Mouse (Mus musculus): ENCODE results near the gene Celsr1.

DNA sequence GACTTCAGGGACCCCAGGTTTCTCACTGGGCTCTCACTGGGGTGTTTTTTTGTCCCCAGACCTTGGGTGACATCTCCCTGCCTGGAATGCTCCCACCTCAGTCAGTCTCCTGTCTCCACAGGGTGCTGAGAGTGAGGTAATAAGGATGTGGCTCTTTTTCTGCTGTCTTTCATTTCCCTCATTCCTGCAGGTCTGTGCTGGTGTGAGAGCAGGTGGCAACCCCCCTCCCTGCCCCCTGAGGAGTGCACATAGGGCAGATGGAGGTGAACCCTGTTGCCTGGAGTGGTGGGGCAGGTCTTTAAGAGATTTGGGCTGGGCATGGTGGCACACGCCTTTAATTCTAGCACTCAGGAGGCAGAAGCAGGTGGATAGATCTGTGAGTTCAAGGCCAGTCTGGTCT, 37.6 kb upstream of the Celsr1 start:
- TF ChIP-seq CTCF (IDR thresholded peaks at IDR 0.05; ENCODE audit: insufficient read depth, low read depth, low read length), result no peak
- TF ChIP-seq POLR2A (IDR thresholded peaks at IDR 0.05; ENCODE audit: insufficient read depth, low read depth, low read length), result no peak

Data from olfactory bulb, adult 2 months (tissue).